Mouse (Mus musculus): ENCODE results near the gene Rgs19. TPM values are rescaled to one million over a fixed set of nuclear protein-coding genes. Genes with fewer than 3 reads are reported as not detected.

Gene Rgs19
- polyA plus RNA-seq (2014; fragmentation: Illumina TruSeq; extraction: RNeasy Lipid Tissue Mini Kit (QIAGEN cat#74804); ENCODE audit: low read depth, low replicate concordance), result 3.9 TPM

GRCm38 (mm10) chr2:181693339-181694280, at the start of gene Rgs19:
Gene Rgs19 (minus strand): TSS chr2:181693977.

GRCm38 (mm10) chr2:181714903-181715326, 21.1 kb upstream of the Rgs19 start, which contains the start of gene Oprl1:
Gene Oprl1 (plus strand): TSS chr2:181715016.

GRCm38 (mm10) chr2:181698241-181698640, 4.5 kb upstream of the Rgs19 start, which contains the start of gene Lkaaear1:
Gene Lkaaear1 (minus strand): TSS chr2:181698442.

GRCm38 (mm10) chr2:181679951-181680715, 13.6 kb downstream of the Rgs19 start, which contains the start of gene Tcea2:
Gene Tcea2 (plus strand): TSS chr2:181680310.

GRCm38 (mm10) chr2:181671326-181671725, 22.5 kb downstream of the Rgs19 start, which contains the start of gene Sox18:
Gene Sox18 (minus strand): TSS chr2:181671640.

GRCm38 (mm10) chr2:181656734-181657133, 37.0 kb downstream of the Rgs19 start, which contains the start of gene Gm29797:
Gene Gm29797 (plus strand): TSS chr2:181657034.

Other genes with a start within 250 kb of the Rgs19 start
- gene Zbtb46, start 234.6 kb downstream of the Rgs19 start, polyA plus RNA-seq (2014; fragmentation: Illumina TruSeq; extraction: RNeasy Lipid Tissue Mini Kit (QIAGEN cat#74804); ENCODE audit: low read depth, low replicate concordance), result 4.2 TPM
- not detected for gene Abhd16b, start 200.8 kb downstream of the Rgs19 start, polyA plus RNA-seq (2014; fragmentation: Illumina TruSeq; extraction: RNeasy Lipid Tissue Mini Kit (QIAGEN cat#74804); ENCODE audit: low read depth, low replicate concordance)
- 35.5 TPM for gene Tpd52l2, start 196.8 kb downstream of the Rgs19 start, polyA plus RNA-seq (2014; fragmentation: Illumina TruSeq; extraction: RNeasy Lipid Tissue Mini Kit (QIAGEN cat#74804); ENCODE audit: low read depth, low replicate concordance)
- gene Dnajc5, start 173.5 kb downstream of the Rgs19 start, polyA plus RNA-seq (2014; fragmentation: Illumina TruSeq; extraction: RNeasy Lipid Tissue Mini Kit (QIAGEN cat#74804); ENCODE audit: low read depth, low replicate concordance), result 32.7 TPM
- gene Uckl1, start 109.1 kb downstream of the Rgs19 start, polyA plus RNA-seq (2014; fragmentation: Illumina TruSeq; extraction: RNeasy Lipid Tissue Mini Kit (QIAGEN cat#74804); ENCODE audit: low read depth, low replicate concordance), result 12.0 TPM
- gene Prpf6, start 102.1 kb downstream of the Rgs19 start, polyA plus RNA-seq (2014; fragmentation: Illumina TruSeq; extraction: RNeasy Lipid Tissue Mini Kit (QIAGEN cat#74804); ENCODE audit: low read depth, low replicate concordance), result 25.0 TPM
- gene Zfp512b, start 101.2 kb downstream of the Rgs19 start, polyA plus RNA-seq (2014; fragmentation: Illumina TruSeq; extraction: RNeasy Lipid Tissue Mini Kit (QIAGEN cat#74804); ENCODE audit: low read depth, low replicate concordance), result 1.3 TPM
- 6.5 TPM for gene Samd10, start 94.8 kb downstream of the Rgs19 start, polyA plus RNA-seq (2014; fragmentation: Illumina TruSeq; extraction: RNeasy Lipid Tissue Mini Kit (QIAGEN cat#74804); ENCODE audit: low read depth, low replicate concordance)
- gene Gm29797, start 36.9 kb downstream of the Rgs19 start, polyA plus RNA-seq (2014; fragmentation: Illumina TruSeq; extraction: RNeasy Lipid Tissue Mini Kit (QIAGEN cat#74804); ENCODE audit: low read depth, low replicate concordance), result not detected
- gene Sox18, start 22.3 kb downstream of the Rgs19 start, polyA plus RNA-seq (2014; fragmentation: Illumina TruSeq; extraction: RNeasy Lipid Tissue Mini Kit (QIAGEN cat#74804); ENCODE audit: low read depth, low replicate concordance), result not detected
- 0.49 TPM for gene Tcea2, start 13.7 kb downstream of the Rgs19 start, polyA plus RNA-seq (2014; fragmentation: Illumina TruSeq; extraction: RNeasy Lipid Tissue Mini Kit (QIAGEN cat#74804); ENCODE audit: low read depth, low replicate concordance)
- not detected for gene Lkaaear1, start 4.5 kb upstream of the Rgs19 start, polyA plus RNA-seq (2014; fragmentation: Illumina TruSeq; extraction: RNeasy Lipid Tissue Mini Kit (QIAGEN cat#74804); ENCODE audit: low read depth, low replicate concordance)
- not detected for gene Oprl1, start 21.0 kb upstream of the Rgs19 start, polyA plus RNA-seq (2014; fragmentation: Illumina TruSeq; extraction: RNeasy Lipid Tissue Mini Kit (QIAGEN cat#74804); ENCODE audit: low read depth, low replicate concordance)
- gene Myt1, start 69.4 kb upstream of the Rgs19 start, polyA plus RNA-seq (2014; fragmentation: Illumina TruSeq; extraction: RNeasy Lipid Tissue Mini Kit (QIAGEN cat#74804); ENCODE audit: low read depth, low replicate concordance), result not detected
- 137 TPM for gene Pcmtd2, start 143.9 kb upstream of the Rgs19 start, polyA plus RNA-seq (2014; fragmentation: Illumina TruSeq; extraction: RNeasy Lipid Tissue Mini Kit (QIAGEN cat#74804); ENCODE audit: low read depth, low replicate concordance)
- 37.2 TPM for gene Polr3k, start 170.4 kb upstream of the Rgs19 start, polyA plus RNA-seq (2014; fragmentation: Illumina TruSeq; extraction: RNeasy Lipid Tissue Mini Kit (QIAGEN cat#74804); ENCODE audit: low read depth, low replicate concordance)

All from kidney, adult 10 weeks (tissue).